Mouse (Mus musculus) erythroblast, adult 5-6 weeks (primary cell): ENCODE results near the gene BC035044. TPM values are rescaled to one million over a fixed set of nuclear protein-coding genes. Genes with fewer than 3 reads are reported as not detected.
"Not testable (repeated sequence)": the region's sequence is repeated elsewhere in the genome, so short reads cannot be mapped to it uniquely, and the experiment has no call there.

Source experiments
- ATAC-seq: replicated peaks from 2 replicates; pipeline ENCODE4 v1.8.0; 2016; ENCODE audit warnings: moderate number of reproducible peaks, mild to moderate bottlenecking, moderate TSS enrichment, inconsistent platforms; ENCODE audit not compliant: poor library complexity, low FRiP score, severe bottlenecking
- total RNA-seq, 2 experiments: library from RNA; stranded (forward) in 1 of 2; stranded (reverse) in 1 of 2; fragments of 150-400 nt in 1 of 2; fragments of 200-764, 138-1000 nt in 1 of 2; gene quantifications; 2 replicates each; pipeline versions ENCODE4 v1.2.3 to v1.2.4; 2015 to 2017; ENCODE audit warnings: low replicate concordance in 2 of 2

The BC035044 gene
- total RNA-seq, 2 experiments from 2014 or later: 11.3 to 14.5 TPM

GRCm38 (mm10) chr6:128836955-128837334, 54.0 kb downstream of the BC035044 start:
- no peak for ATAC-seq

- ATAC-seq: no peak
Measured at GRCm38 (mm10) chr6:128836191-128836954, 54.6 kb downstream of the BC035044 start.

- no peak for ATAC-seq
Measured at GRCm38 (mm10) chr6:128835571-128835970, 55.4 kb downstream of the BC035044 start.

- ATAC-seq: no peak
Measured at GRCm38 (mm10) chr6:128833046-128833445, 57.9 kb downstream of the BC035044 start.

GRCm38 (mm10) chr6:128829837-128830236, 61.1 kb downstream of the BC035044 start:
- no peak for ATAC-seq

GRCm38 (mm10) chr6:128826781-128827180, 64.1 kb downstream of the BC035044 start:
- no peak for ATAC-seq

GRCm38 (mm10) chr6:128826132-128826531, 64.8 kb downstream of the BC035044 start, which contains the start of the genes Gm44511 and Klrb1b:
Gm44511 (minus strand) TSS chr6:128826315.
Klrb1b (minus strand) TSS chr6:128826331.
- no peak for ATAC-seq

- ATAC-seq: no peak
Measured at GRCm38 (mm10) chr6:128818083-128818802, 72.7 kb downstream of the BC035044 start.

GRCm38 (mm10) chr6:128808532-128808931, 82.4 kb downstream of the BC035044 start:
- no peak for ATAC-seq

GRCm38 (mm10) chr6:128807021-128807420, 83.9 kb downstream of the BC035044 start:
- ATAC-seq: no peak

GRCm38 (mm10) chr6:128804823-128805640, 85.9 kb downstream of the BC035044 start:
- ATAC-seq: peak; percentile 66; the same call in 1 of the 2 replicates

GRCm38 (mm10) chr6:128802999-128803857, 87.7 kb downstream of the BC035044 start:
- peak; percentile 73 for ATAC-seq

- ATAC-seq: no peak
Measured at GRCm38 (mm10) chr6:128802557-128802956, 88.4 kb downstream of the BC035044 start.

GRCm38 (mm10) chr6:128800696-128801095, 90.2 kb downstream of the BC035044 start:
- ATAC-seq: not testable (repeated sequence)

- ATAC-seq: no peak
Measured at GRCm38 (mm10) chr6:128799896-128800270, 91.0 kb downstream of the BC035044 start.

- ATAC-seq: peak; percentile 79
Measured at GRCm38 (mm10) chr6:128799144-128799895, 91.6 kb downstream of the BC035044 start.
